Mouse (Mus musculus) adrenal gland, postnatal 14 days (tissue): Measurements from ENCODE around the gene Ccdc28a. TPM values are rescaled to one million over a fixed set of nuclear protein-coding genes. Genes with fewer than 3 reads are reported as not detected.

Experiments
- DNase-seq: peaks from one replicate; pipeline ENCODE4 v3.0.0; 2021; ENCODE audit warnings: mixed read lengths
- long read RNA-seq, 2 experiments: library from polyadenylated mRNA; stranded (forward); transcript quantifications; one replicate each; pipeline ENCODE4 v2.0.0; 2021
- total RNA-seq: library from RNA; stranded (reverse); gene quantifications from 2 replicates; pipeline ENCODE4 v1.2.3, GENCODE M21; 2021

Gene Ccdc28a
- total RNA-seq, result 8.1 and 9.8 TPM in 2 replicates
- long read RNA-seq, experiment 1, transcript Ccdc28a-202 (6 exons, 1,190 nt), result major isoform, 13 of 18 reads
- long read RNA-seq, experiment 1, partial matches to known transcripts, result 0 of 18 reads
- long read RNA-seq, experiment 1, other reads (novel, unspliced or antisense), result 3 of 18 reads
- long read RNA-seq, experiment 2, transcript Ccdc28a-202 (6 exons, 1,190 nt), result major isoform, 8 of 14 reads
- long read RNA-seq, experiment 2, partial matches to known transcripts, result 0 of 14 reads
- long read RNA-seq, experiment 2, other reads (novel, unspliced or antisense), result 2 of 14 reads

- DNase-seq, result peak; percentile 95
These were observed at the start of gene Ccdc28a for GRCm38 (mm10) chr10:18234560-18235401. Gene Ccdc28a, minus strand, starts transcription at chr10:18234998.

DNA sequence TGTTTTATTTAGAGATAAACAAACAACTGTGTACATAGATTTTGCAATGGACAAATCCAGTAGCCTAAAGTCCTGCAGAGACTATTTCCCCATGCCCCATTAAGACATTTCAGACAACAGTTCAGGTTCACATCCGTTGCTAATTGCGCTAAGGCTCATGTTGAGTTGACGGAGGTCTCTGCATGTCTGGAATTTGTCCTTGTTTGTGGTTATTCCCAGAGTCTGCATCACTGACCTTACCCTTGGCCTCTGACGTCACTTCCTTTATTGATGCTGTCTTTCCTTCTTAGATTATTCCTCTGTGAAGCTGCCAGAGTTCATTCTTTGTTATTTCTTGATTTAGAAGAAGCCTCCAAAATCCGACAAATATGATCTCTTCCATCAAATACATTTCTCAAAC lies 49.2 kb upstream of the Ccdc28a start:
- DNase-seq, result peak; percentile 7

GRCm38 (mm10) chr10:18276090-18276734 lies 41.4 kb upstream of the Ccdc28a start:
- DNase-seq, result no peak

DNA sequence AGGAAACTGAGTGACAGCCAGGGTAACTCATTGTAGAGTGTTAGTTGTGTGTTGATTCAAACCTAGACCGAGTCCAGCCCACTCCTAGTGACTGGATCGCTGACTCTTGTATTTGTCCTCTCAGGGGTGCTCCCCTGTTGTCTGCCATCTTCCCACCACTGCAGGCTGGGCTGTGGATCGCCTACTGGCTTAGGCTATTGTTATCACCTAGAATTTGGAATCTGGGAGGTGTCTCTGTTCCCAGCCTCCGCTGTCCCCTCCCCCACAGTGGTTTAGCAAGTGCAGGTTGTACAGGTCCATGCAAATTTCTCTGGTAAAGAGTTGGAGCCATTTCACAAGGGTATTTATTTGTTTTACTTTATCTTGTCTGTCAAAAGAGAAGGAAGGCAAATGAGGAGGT lies 16.5 kb upstream of the Ccdc28a start:
- no peak for DNase-seq

DNA sequence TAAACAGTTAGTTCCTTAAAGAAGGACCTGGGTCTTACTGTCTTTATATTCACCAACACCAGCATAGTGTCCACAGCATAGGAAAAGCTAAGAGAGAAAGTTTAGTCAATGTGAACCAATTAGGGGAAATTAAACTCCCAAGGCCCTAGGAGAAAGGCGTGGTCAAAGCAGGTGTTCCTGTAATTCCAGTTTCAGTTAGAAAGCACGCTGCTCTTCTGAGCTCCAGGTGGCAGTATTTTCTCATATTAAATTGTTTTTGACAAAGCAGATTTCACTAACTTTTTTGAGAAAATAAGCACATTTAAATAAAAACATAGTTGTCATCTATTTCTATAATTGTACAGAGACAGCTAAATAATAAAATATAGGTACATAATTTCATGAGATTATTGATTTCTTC lies 8.8 kb upstream of the Ccdc28a start:
- no peak for DNase-seq

GRCm38 (mm10) chr10:18237191-18237590 lies 2.4 kb upstream of the Ccdc28a start:
- peak; percentile 66 for DNase-seq

GRCm38 (mm10) chr10:18236328-18236927 lies 1.6 kb upstream of the Ccdc28a start:
- DNase-seq, result no peak

GRCm38 (mm10) chr10:18235402-18235747 lies 577 bp upstream of the Ccdc28a start:
- DNase-seq, result no peak

DNA sequence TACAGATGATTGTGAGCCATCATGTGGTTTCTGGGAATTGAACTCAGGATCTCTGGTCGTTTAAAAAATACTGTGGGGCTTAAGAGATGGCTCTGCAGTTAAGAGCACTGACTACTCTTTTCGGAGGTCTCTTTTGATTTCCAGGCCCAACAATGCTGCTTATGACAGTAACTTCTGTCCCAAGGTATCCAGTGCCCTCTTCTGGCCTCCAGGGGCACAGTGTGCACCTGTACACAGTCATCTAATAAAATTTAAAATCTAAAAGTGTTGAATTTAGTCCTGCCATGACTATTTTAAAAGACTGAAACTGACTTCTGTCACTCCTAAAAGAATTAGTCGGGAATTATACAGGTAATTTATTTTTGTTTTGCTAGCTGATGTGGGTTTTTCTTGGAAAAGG lies 907 bp downstream of the Ccdc28a start:
- no peak for DNase-seq

DNA sequence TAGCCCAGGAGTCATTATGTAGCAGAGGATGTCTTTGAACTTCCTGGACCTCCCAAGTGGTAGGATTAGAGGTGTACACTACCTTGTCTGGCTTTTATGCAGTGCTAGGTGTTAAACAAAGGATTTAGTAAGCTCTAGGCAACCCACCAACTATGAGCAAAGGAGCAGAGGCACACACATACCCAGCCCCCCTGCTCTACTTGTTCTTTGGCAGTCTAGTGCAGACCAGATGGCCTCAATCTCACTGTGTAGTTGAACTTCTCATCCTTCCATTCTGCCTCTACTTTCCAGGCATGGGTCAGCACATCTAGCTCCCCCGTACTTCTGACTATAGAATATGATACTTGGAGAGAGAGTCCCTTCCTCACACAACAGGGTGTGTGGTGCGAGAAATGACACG lies 10.4 kb downstream of the Ccdc28a start:
- DNase-seq, result no peak

DNA sequence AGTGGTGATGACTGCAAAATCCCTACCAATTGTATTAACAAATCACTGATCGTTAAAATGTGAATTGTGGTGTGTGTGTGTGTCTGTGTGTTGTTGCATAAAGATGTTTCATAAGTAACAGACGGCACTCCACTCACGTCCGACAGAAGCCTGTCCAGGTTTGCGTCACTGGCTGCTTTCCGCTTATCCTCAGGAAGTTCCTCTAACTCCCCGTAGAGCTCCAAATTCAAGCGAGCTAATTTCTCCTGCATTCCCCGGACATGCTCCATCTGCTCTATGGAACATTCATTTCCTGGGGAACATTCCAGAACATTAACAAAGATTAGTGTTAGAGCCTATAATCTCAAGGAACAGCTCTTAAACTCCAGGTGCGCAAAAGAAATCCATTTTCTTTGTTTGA lies 15.4 kb downstream of the Ccdc28a start:
- DNase-seq, result no peak

GRCm38 (mm10) chr10:18214124-18214523 lies 20.7 kb downstream of the Ccdc28a start:
- no peak for DNase-seq

- DNase-seq, result no peak
These were observed 21.4 kb downstream of the Ccdc28a start for GRCm38 (mm10) chr10:18213373-18213772.

- DNase-seq, result peak; percentile 65
These were observed 24.1 kb downstream of the Ccdc28a start, which contains the start of gene Ect2l for GRCm38 (mm10) chr10:18210726-18211125. Gene Ect2l, minus strand, starts transcription at chr10:18210890.

DNA sequence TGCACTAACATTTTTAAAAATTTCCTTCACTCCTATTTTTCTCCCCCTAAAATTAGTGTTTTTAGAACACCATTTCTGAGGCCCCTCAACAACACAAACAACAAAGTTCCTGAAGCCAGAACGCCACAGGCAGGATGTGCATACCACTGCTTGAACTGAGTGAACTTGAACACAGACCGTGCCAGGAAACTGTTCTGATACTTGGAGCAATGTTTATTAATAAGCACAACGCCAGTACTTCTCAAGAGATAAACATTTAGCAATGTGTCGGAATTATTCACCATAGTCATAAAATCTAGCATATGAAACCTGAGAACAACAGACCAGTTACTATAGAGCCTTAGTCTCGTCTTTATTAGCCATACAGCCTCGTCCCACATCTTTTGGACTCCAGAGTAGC lies 24.7 kb downstream of the Ccdc28a start:
- DNase-seq, result no peak

DNA sequence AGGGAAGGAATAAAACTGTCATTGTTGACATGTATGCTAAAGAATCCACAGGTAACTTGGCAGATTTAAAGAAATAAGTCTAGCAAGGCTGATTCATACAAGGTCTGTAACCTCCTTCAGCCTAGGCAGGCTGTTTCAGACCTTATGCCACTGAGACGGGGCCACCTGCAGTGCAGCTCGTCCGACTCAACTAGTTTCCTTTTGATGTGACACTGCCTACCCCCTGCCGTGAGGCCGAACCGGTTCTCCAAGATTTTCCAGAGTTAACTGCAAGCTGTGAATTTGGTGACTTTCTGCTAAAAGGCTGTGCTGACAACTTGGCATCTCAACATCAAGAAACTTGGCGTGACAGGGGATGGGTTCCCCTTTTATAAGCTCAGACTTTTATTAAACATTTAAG lies 30.7 kb downstream of the Ccdc28a start:
- DNase-seq, result no peak

DNA sequence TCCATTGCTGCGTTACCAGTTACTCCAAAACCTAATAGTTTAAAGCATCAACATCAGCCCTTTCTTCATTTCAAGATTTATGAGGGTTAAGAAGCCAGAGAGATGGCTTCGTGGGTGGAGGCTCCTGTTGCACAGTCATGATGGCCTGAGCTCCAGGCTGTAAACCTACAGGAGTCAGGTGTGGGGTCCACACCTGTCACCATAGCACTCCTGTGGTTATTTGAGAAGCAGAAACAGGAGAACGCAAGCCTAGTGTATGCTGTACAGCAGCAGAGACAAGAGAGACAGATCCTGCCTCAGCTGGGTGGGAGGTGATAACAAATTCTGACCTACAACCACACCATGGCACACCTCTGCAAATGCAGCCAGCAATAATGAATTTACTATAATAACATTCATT lies 32.4 kb downstream of the Ccdc28a start:
- DNase-seq, result no peak

DNA sequence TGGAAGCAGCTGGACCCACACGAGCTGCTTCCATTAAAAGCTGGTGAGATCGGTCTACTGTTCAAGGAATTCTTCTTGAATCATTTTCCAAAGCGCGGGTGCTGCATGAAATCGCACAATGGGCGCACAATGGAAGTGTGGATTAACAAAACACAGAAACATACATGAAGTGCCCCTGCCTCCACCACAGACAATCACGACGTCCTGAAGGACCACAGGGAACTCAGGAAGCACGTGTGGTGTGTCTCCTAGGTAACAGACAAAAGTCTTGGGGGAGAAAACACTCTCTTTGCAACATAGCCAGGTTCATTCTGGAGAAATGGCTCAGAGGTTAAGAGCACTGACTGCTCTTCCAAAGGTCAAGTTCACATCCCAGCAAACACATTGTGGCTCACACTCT lies 34.1 kb downstream of the Ccdc28a start:
- no peak for DNase-seq

- DNase-seq, result no peak
These were observed 34.9 kb downstream of the Ccdc28a start for GRCm38 (mm10) chr10:18199919-18200318.

DNA sequence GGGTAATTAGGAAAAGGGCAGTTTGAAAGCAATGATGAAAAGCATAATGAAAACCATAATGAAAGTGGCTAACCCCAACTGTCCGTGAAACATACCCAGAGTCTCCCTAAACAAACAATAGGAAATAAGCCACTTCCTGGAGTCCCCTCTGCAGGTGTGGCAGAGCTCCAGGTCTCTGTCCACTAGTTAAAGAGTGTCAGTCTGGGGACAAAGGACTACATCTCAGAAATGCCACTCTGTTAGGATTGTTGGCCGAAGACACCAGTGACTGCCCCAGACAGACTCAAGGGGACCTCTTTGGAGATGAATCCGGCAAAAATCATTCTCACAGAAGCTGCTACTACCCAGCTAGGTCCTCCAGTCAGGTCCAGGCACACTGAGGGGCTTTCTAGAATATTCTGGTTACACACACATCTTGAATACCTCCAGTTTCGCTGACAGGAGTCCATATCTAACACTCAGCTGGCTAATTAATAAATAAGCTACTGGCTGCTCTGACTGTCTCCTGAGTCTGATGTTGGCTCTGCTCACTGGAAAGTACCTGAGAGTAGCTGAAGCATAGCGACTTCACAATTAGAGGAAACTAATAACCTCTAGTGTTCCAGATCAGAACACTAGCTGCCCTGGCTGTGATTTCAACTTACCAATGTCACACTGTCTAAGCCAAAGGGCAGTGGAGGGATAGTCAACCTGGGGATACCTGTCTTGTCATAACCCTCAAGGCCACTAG lies 36.3 kb downstream of the Ccdc28a start:
- DNase-seq, result no peak

DNA sequence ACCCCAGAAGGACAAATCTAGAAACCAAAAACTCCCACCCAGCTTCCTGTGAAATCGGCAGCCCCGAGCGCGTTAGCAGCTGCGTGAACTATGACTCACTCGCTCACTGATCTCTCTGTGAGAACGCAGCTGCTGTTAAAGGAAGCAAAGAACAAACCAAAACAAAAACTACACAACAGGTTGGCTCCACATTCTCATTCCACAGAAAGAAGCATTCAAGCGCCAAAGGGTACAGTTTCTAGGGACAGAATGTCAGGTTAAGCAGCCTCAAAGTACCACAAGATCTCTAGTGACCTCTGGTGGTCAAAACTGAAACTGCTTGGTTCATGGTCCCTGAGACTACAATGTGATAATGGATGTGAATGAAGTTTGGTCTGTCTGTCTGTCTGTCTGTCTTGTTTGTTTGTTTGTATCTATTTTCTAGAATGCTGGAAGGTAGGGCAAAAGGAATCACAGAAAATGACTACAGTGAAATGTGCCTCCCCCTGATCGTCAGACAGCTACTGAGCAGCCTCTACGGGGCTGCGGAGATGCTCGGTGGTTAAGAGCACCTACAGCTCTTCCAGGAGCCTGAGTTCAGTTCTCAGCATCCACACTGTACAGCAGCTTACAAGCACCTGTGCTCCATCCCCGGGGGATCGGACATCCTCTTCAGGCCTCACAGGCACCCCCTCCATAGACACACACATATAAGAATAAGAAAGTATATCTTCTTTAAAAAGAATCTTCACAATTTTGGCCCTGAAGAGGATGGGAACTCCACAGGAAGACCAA lies 37.4 kb downstream of the Ccdc28a start:
- peak; percentile 75 for DNase-seq
